Mouse (Mus musculus): Measurements from ENCODE around the gene Coa3.

- peak; percentile 32 for TF ChIP-seq CTCF (IDR thresholded peaks at IDR 0.05)
- TF ChIP-seq EP300 (IDR thresholded peaks at IDR 0.05; ENCODE audit: insufficient read depth, low read depth, low read length) = peak; percentile 54; the same call in 1 of the 2 replicates
- peak; percentile 63 for TF ChIP-seq POLR2A (IDR thresholded peaks at IDR 0.05; ENCODE audit: insufficient read depth, low read depth, low read length)
Measured at GRCm38 (mm10) chr11:101315665-101316500, 37.0 kb upstream of the Coa3 start, which contains the start of gene Psme3.

Data from heart, adult 2 months (tissue).